Mouse (Mus musculus): ENCODE results near the gene Noa1. TPM values are rescaled to one million over a fixed set of nuclear protein-coding genes. Genes with fewer than 3 reads are reported as not detected.
A peak's percentile ranks its signal among the peaks of the same experiment; 100 is the strongest.

Gene Noa1
- polyA plus RNA-seq, 1 experiment from 2014 or later: 21.1 TPM

GRCm38 (mm10) chr5:77254402-77254801 lies 55.5 kb downstream of the Noa1 start:
- no peak for ATAC-seq (ENCODE audit: insufficient number of reproducible peaks, insufficient read depth, low FRiP score, low read depth)
- Histone ChIP-seq H3K4me2 (replicated peaks; ENCODE audit: low read depth, low read length) (no peak overlapping the region), H3K9me3 (ENCODE audit: control insufficient read depth, low read depth, low read length) (no peaks in the 10 kb centered on the region), H3K9ac (replicated peaks; ENCODE audit: low read depth, low read length) (no peak overlapping the region), H3K4me1 (ENCODE audit: control insufficient read depth, insufficient read depth, low read length) (no peaks in the 10 kb centered on the region), H3K27ac (ENCODE audit: low read length) (no peak overlapping the region), H3K27me3 (ENCODE audit: control insufficient read depth, insufficient read depth, low read length) (no peaks in the 10 kb centered on the region), H3K4me3 (ENCODE audit: low read depth, low read length) (no peak overlapping the region), H3K36me3 (ENCODE audit: control insufficient read depth, insufficient read depth, low read length) (no peaks in the 10 kb centered on the region)
- WGBS: 66% methylated on average over 3 of the region's 3 CpGs

- Histone ChIP-seq H3K27ac (ENCODE audit: low read length) (no peak overlapping the region), H3K4me2 (replicated peaks; ENCODE audit: low read depth, low read length) (no peak overlapping the region), H3K9me3 (ENCODE audit: control insufficient read depth, low read depth, low read length) (no peaks in the 10 kb centered on the region), H3K9ac (replicated peaks; ENCODE audit: low read depth, low read length) (no peak overlapping the region), H3K36me3 (ENCODE audit: control insufficient read depth, insufficient read depth, low read length) (no peaks in the 10 kb centered on the region), H3K4me1 (ENCODE audit: control insufficient read depth, insufficient read depth, low read length) (no peaks in the 10 kb centered on the region), H3K27me3 (ENCODE audit: control insufficient read depth, insufficient read depth, low read length) (no peaks in the 10 kb centered on the region), H3K4me3 (ENCODE audit: low read depth, low read length) (no peak overlapping the region)
- ATAC-seq (ENCODE audit: insufficient number of reproducible peaks, insufficient read depth, low FRiP score, low read depth): no peak
- WGBS: 68% methylated on average over 1 of the region's 1 CpGs
Measured at GRCm38 (mm10) chr5:77253154-77253553, 56.7 kb downstream of the Noa1 start.

- H3K36me3 ChIP-seq (ENCODE audit: control insufficient read depth, insufficient read depth, low read length): no peaks in the 10 kb centered on the region
- no peak for ATAC-seq (ENCODE audit: insufficient number of reproducible peaks, insufficient read depth, low FRiP score, low read depth)
- 61% methylated on average over 8 of the region's 8 CpGs for WGBS
Measured at GRCm38 (mm10) chr5:77252115-77252827, 57.6 kb downstream of the Noa1 start.

GRCm38 (mm10) chr5:77251656-77252055 lies 58.2 kb downstream of the Noa1 start:
- H3K27me3 ChIP-seq (ENCODE audit: control insufficient read depth, insufficient read depth, low read length): no peaks in the 10 kb centered on the region
- H3K4me2 ChIP-seq (replicated peaks; ENCODE audit: low read depth, low read length): no peak overlapping the region
- H3K9ac ChIP-seq (replicated peaks; ENCODE audit: low read depth, low read length): no peak overlapping the region
- no peaks in the 10 kb centered on the region for H3K9me3 ChIP-seq (ENCODE audit: control insufficient read depth, low read depth, low read length)
- no peak overlapping the region for H3K27ac ChIP-seq (ENCODE audit: low read length)
- H3K36me3 ChIP-seq (ENCODE audit: control insufficient read depth, insufficient read depth, low read length): no peaks in the 10 kb centered on the region
- no peaks in the 10 kb centered on the region for H3K4me1 ChIP-seq (ENCODE audit: control insufficient read depth, insufficient read depth, low read length)
- ATAC-seq (ENCODE audit: insufficient number of reproducible peaks, insufficient read depth, low FRiP score, low read depth): no peak
- WGBS: 37% methylated on average over 5 of the region's 5 CpGs
- no peak overlapping the region for H3K4me3 ChIP-seq (ENCODE audit: low read depth, low read length)

More at GRCm38 (mm10) chr5:77252115-77252827, 57.6 kb downstream of the Noa1 start:
- Histone ChIP-seq H3K27ac (ENCODE audit: low read length) (no peak overlapping the region), H3K4me1 (ENCODE audit: control insufficient read depth, insufficient read depth, low read length) (no peaks in the 10 kb centered on the region), H3K4me2 (replicated peaks; ENCODE audit: low read depth, low read length) (no peak overlapping the region), H3K4me3 (ENCODE audit: low read depth, low read length) (no peak overlapping the region), H3K9me3 (ENCODE audit: control insufficient read depth, low read depth, low read length) (no peaks in the 10 kb centered on the region), H3K9ac (replicated peaks; ENCODE audit: low read depth, low read length) (no peak overlapping the region), H3K27me3 (ENCODE audit: control insufficient read depth, insufficient read depth, low read length) (no peaks in the 10 kb centered on the region)

- Histone ChIP-seq H3K9ac (replicated peaks; ENCODE audit: low read depth, low read length) (no peak overlapping the region), H3K27me3 (ENCODE audit: control insufficient read depth, insufficient read depth, low read length) (no peaks in the 10 kb centered on the region), H3K36me3 (ENCODE audit: control insufficient read depth, insufficient read depth, low read length) (no peaks in the 10 kb centered on the region), H3K27ac (ENCODE audit: low read length) (no peak overlapping the region), H3K4me2 (replicated peaks; ENCODE audit: low read depth, low read length) (no peak overlapping the region), H3K9me3 (ENCODE audit: control insufficient read depth, low read depth, low read length) (no peaks in the 10 kb centered on the region), H3K4me3 (ENCODE audit: low read depth, low read length) (no peak overlapping the region), H3K4me1 (ENCODE audit: control insufficient read depth, insufficient read depth, low read length) (0 out of 2 replicates have a peak, but pooled peaks cover 4% of the 10 kb centered on the region)
- 78% methylated on average over 9 of the region's 9 CpGs for whole genome bisulfite sequencing
- no peak for ATAC-seq (ENCODE audit: insufficient number of reproducible peaks, insufficient read depth, low FRiP score, low read depth)
Measured at GRCm38 (mm10) chr5:77250083-77250482, 59.8 kb downstream of the Noa1 start.

- H3K27me3 ChIP-seq (ENCODE audit: control insufficient read depth, insufficient read depth, low read length): no peaks in the 10 kb centered on the region
- WGBS: 26% methylated on average over 26 of the region's 26 CpGs
- peak overlapping the region; percentile 2; the same call in 1 of the 2 replicates for H3K4me3 ChIP-seq (ENCODE audit: low read depth, low read length)
- no peaks in the 10 kb centered on the region for H3K9me3 ChIP-seq (ENCODE audit: control insufficient read depth, low read depth, low read length)
- H3K4me1 ChIP-seq (ENCODE audit: control insufficient read depth, insufficient read depth, low read length): 0 out of 2 replicates have a peak, but pooled peaks cover 4% of the 10 kb centered on the region
- ATAC-seq (ENCODE audit: insufficient number of reproducible peaks, insufficient read depth, low FRiP score, low read depth): peak; percentile 47; the same call in 1 of the 2 replicates
- no peak overlapping the region for H3K9ac ChIP-seq (replicated peaks; ENCODE audit: low read depth, low read length)
- H3K27ac ChIP-seq (ENCODE audit: low read length): 0 out of 2 replicates have a peak overlapping the region, but pooled peaks have one; percentile 22
- H3K36me3 ChIP-seq (ENCODE audit: control insufficient read depth, insufficient read depth, low read length): no peaks in the 10 kb centered on the region
- H3K4me2 ChIP-seq (replicated peaks; ENCODE audit: low read depth, low read length): peak overlapping the region; percentile 35
Measured at GRCm38 (mm10) chr5:77245787-77246671, 63.9 kb downstream of the Noa1 start.

GRCm38 (mm10) chr5:77245463-77245786 lies 64.5 kb downstream of the Noa1 start:
- H3K27me3 ChIP-seq (ENCODE audit: control insufficient read depth, insufficient read depth, low read length): no peaks in the 10 kb centered on the region
- WGBS: 36% methylated on average over 7 of the region's 7 CpGs
- 0 out of 2 replicates have a peak, but pooled peaks cover 4% of the 10 kb centered on the region for H3K4me1 ChIP-seq (ENCODE audit: control insufficient read depth, insufficient read depth, low read length)
- H3K9me3 ChIP-seq (ENCODE audit: control insufficient read depth, low read depth, low read length): no peaks in the 10 kb centered on the region
- H3K4me3 ChIP-seq (ENCODE audit: low read depth, low read length): peak overlapping the region; percentile 2; the same call in 1 of the 2 replicates
- ATAC-seq (ENCODE audit: insufficient number of reproducible peaks, insufficient read depth, low FRiP score, low read depth): no peak
- no peak overlapping the region for H3K27ac ChIP-seq (ENCODE audit: low read length)
- peak overlapping the region; percentile 35 for H3K4me2 ChIP-seq (replicated peaks; ENCODE audit: low read depth, low read length)
- H3K9ac ChIP-seq (replicated peaks; ENCODE audit: low read depth, low read length): no peak overlapping the region
- no peaks in the 10 kb centered on the region for H3K36me3 ChIP-seq (ENCODE audit: control insufficient read depth, insufficient read depth, low read length)

GRCm38 (mm10) chr5:77244331-77244987 lies 65.4 kb downstream of the Noa1 start:
- H3K4me1 ChIP-seq (ENCODE audit: control insufficient read depth, insufficient read depth, low read length): 0 out of 2 replicates have a peak, but pooled peaks cover 4% of the 10 kb centered on the region
- 48% methylated on average over 8 of the region's 8 CpGs for whole genome bisulfite sequencing
- no peaks in the 10 kb centered on the region for H3K27me3 ChIP-seq (ENCODE audit: control insufficient read depth, insufficient read depth, low read length)
- no peak overlapping the region for H3K9ac ChIP-seq (replicated peaks; ENCODE audit: low read depth, low read length)
- no peaks in the 10 kb centered on the region for H3K9me3 ChIP-seq (ENCODE audit: control insufficient read depth, low read depth, low read length)
- no peaks in the 10 kb centered on the region for H3K36me3 ChIP-seq (ENCODE audit: control insufficient read depth, insufficient read depth, low read length)
- ATAC-seq (ENCODE audit: insufficient number of reproducible peaks, insufficient read depth, low FRiP score, low read depth): no peak
- H3K4me3 ChIP-seq (ENCODE audit: low read depth, low read length): no peak overlapping the region
- no peak overlapping the region for H3K27ac ChIP-seq (ENCODE audit: low read length)
- H3K4me2 ChIP-seq (replicated peaks; ENCODE audit: low read depth, low read length): no peak overlapping the region

Data from stomach, embryonic 14.5 days (tissue).